Mouse (Mus musculus) hindbrain, postnatal 0 days (tissue): ENCODE data around the gene Ush2a. TPM values are rescaled to one million over a fixed set of nuclear protein-coding genes. Genes with fewer than 3 reads are reported as not detected.

Source experiments
- ATAC-seq: fragments of 200-750 bp; cut with Nextera tagmentation; 2 replicates; pipeline ENCODE4 v1.8.0; 2017; ENCODE audit warnings: mild to moderate bottlenecking, moderate TSS enrichment, moderate library complexity
- DNase-seq: peaks from one replicate; pipeline ENCODE4 v3.0.0-alpha.2; 2015; ENCODE audit warnings: low spot score
- H3K27ac ChIP-seq: fragments of 300-500 bp; sonication (generic); 2 replicates; pipeline ENCODE4 v1.5.1; 2014; ENCODE audit warnings: mild to moderate bottlenecking
- H3K27me3 ChIP-seq: fragments of 300-500 bp; sonication (generic); 2 replicates; pipeline ENCODE4 v1.6.1; 2014; ENCODE audit warnings: low read length, mixed read lengths; ENCODE audit not compliant: insufficient read depth
- H3K36me3 ChIP-seq: fragments of 300-500 bp; sonication (generic); 2 replicates; pipeline ENCODE4 v1.6.1; 2014; ENCODE audit warnings: low read length, mixed read lengths; ENCODE audit not compliant: insufficient read depth
- H3K4me1 ChIP-seq: fragments of 300-500 bp; sonication (generic); 2 replicates; pipeline ENCODE4 v1.6.1; 2014; ENCODE audit warnings: antibody characterized with exemption, low read length, mixed read lengths; ENCODE audit not compliant: insufficient read depth
- H3K4me2 ChIP-seq: fragments of 300-500 bp; sonication (generic); 2 replicates; pipeline ENCODE4 v1.6.1; 2014; ENCODE audit warnings: low read depth, mild to moderate bottlenecking, low read length, moderate library complexity, mixed read lengths
- H3K4me3 ChIP-seq: fragments of 300-500 bp; sonication (generic); 2 replicates; pipeline ENCODE4 v1.5.1; 2014; ENCODE audit warnings: low read length
- H3K9ac ChIP-seq: fragments of 300-500 bp; sonication (generic); replicated peaks from 2 replicates; pipeline ENCODE4 v1.6.1; 2014; ENCODE audit warnings: mild to moderate bottlenecking, low read length, moderate library complexity, mixed read lengths
- H3K9me3 ChIP-seq: fragments of 300-500 bp; sonication (generic); 2 replicates; pipeline ENCODE4 v1.6.1; 2016; ENCODE audit warnings: low read length, mixed read lengths
- CTCF ChIP-seq: IDR thresholded peaks from 2 replicates; pipeline ENCODE4 v1.5.1; 2016; ENCODE audit warnings: antibody characterized with exemption, control low read depth, low read depth
- WGBS: fragments of 180-500 bp; shearing (Covaris S2); extraction: QIAGEN DNeasy Blood & Tissue Kit; methylation state at CpG from one replicate; pipeline ENCODE4 v1.1.7; 2014; 5-methylcytosine and 5-hydroxymethylcytosine counted together
- polyA plus RNA-seq: library from polyadenylated mRNA; unstranded; fragments of >200 nt; fragmentation: Nextera tagmentation; extraction: Ambion mirVana; gene quantifications from 2 replicates; pipeline ENCODE4 v1.2.1, GENCODE M21; 2015
- total RNA-seq: library from RNA; depleted of rRNA; stranded (reverse); fragments of >200 nt; gene quantifications from 2 replicates; pipeline ENCODE4 v1.2.3, GENCODE M21; 2014

Gene Ush2a
- total and polyA plus RNA-seq, 2 experiments from 2014 or later = 0.44 to 1.5 TPM

DNA sequence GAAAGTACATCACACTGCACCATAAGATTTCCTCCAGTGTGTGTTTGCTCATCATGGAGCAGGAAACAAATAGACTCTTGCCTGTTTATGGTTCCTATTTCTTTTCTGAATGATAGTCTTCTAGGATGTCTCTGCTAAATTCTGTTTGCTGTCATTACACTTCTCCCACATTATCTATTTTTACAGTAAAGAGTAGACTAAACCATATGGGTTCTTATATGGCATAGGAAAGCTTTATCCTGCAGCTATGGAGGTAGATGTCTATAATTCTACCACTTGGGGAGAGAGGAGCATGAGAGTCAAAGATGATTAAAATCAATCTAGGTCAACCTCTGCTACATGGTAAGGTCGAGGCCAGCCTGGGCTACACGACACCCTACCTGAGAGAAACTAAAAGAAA is 158.7 kb downstream of the Ush2a start:
- Histone ChIP-seq H3K9ac (no peak overlapping the region), H3K36me3 (no peaks in the 10 kb centered on the region), H3K9me3 (no peaks in the 10 kb centered on the region), H3K27me3 (no peaks in the 10 kb centered on the region), H3K4me2 (no peak overlapping the region), H3K27ac (no peak overlapping the region), H3K4me1 (no peaks in the 10 kb centered on the region), H3K4me3 (no peak overlapping the region)
- WGBS = 86% methylated on average over 2 of the region's 2 CpGs
- ATAC-seq (no peak), DNase-seq (no peak)
- no peak for TF ChIP-seq CTCF

- no peaks in the 10 kb centered on the region for H3K36me3 ChIP-seq
- no peak overlapping the region for H3K27ac ChIP-seq
- ATAC-seq (no peak), DNase-seq (no peak)
- no peak overlapping the region for H3K4me3 ChIP-seq
- no peaks in the 10 kb centered on the region for H3K27me3 ChIP-seq
- no peak for TF ChIP-seq CTCF
- H3K4me1 ChIP-seq = no peaks in the 10 kb centered on the region
- H3K9me3 ChIP-seq = no peaks in the 10 kb centered on the region
- 72% methylated on average over 6 of the region's 6 CpGs for WGBS
- H3K9ac ChIP-seq = no peak overlapping the region
- no peak overlapping the region for H3K4me2 ChIP-seq
Observed at GRCm38 (mm10) chr1:188428172-188428571, 166.3 kb downstream of the Ush2a start.

GRCm38 (mm10) chr1:188430689-188431088 is 168.9 kb downstream of the Ush2a start:
- no peak for TF ChIP-seq CTCF
- Histone ChIP-seq H3K4me3 (no peak overlapping the region), H3K27ac (no peak overlapping the region), H3K9ac (no peak overlapping the region), H3K36me3 (no peaks in the 10 kb centered on the region), H3K9me3 (no peaks in the 10 kb centered on the region), H3K4me1 (no peaks in the 10 kb centered on the region), H3K4me2 (no peak overlapping the region), H3K27me3 (no peaks in the 10 kb centered on the region)
- ATAC-seq (no peak), DNase-seq (peak; percentile 33)
- WGBS = 52% methylated on average over 3 of the region's 3 CpGs

DNA sequence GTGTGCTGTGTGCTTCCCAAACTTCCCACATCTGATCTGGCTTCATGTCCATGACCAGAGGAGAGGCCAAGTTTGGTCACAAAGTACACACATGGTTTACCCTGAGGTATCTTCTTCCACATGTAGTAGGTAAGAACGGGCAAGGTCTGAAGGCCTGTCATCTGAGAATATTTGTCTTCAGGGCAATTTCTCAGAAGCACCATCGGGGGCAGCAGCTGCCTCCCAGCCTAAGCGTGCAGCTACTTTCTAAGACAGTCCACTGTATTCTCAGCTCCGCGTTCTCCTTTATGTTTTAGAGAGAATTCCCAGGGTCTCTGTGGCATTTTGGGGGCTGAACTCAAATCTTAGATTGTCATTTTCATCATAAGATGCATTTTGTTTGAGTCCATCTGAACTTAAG is 186.1 kb downstream of the Ush2a start:
- H3K9ac ChIP-seq = no peak overlapping the region
- no peaks in the 10 kb centered on the region for H3K9me3 ChIP-seq
- peak; percentile 35; the same call in 1 of the 2 replicates for TF ChIP-seq CTCF
- H3K27ac ChIP-seq = no peak overlapping the region
- no peaks in the 10 kb centered on the region for H3K4me1 ChIP-seq
- no peaks in the 10 kb centered on the region for H3K27me3 ChIP-seq
- no peaks in the 10 kb centered on the region for H3K36me3 ChIP-seq
- DNase-seq (no peak), ATAC-seq (no peak)
- no peak overlapping the region for H3K4me3 ChIP-seq
- no peak overlapping the region for H3K4me2 ChIP-seq
- WGBS = 74% methylated on average over 5 of the region's 5 CpGs

GRCm38 (mm10) chr1:188456466-188457175 is 194.8 kb downstream of the Ush2a start:
- Histone ChIP-seq H3K4me1 (no peaks in the 10 kb centered on the region), H3K9me3 (no peaks in the 10 kb centered on the region), H3K36me3 (no peaks in the 10 kb centered on the region), H3K4me3 (no peak overlapping the region), H3K4me2 (peak overlapping the region; percentile 14), H3K27me3 (no peaks in the 10 kb centered on the region), H3K27ac (no peak overlapping the region), H3K9ac (no peak overlapping the region)
- DNase-seq (peak; percentile 15), ATAC-seq (no peak)
- 40% methylated on average over 13 of the region's 13 CpGs for WGBS
- TF ChIP-seq CTCF = no peak

- no peak overlapping the region for H3K4me3 ChIP-seq
- no peak overlapping the region for H3K27ac ChIP-seq
- 39% methylated on average over 13 of the region's 13 CpGs for WGBS
- H3K9ac ChIP-seq = no peak overlapping the region
- no peaks in the 10 kb centered on the region for H3K9me3 ChIP-seq
- DNase-seq = peak; percentile 57
- no peaks in the 10 kb centered on the region for H3K27me3 ChIP-seq
- no peak for ATAC-seq
- H3K4me1 ChIP-seq = no peaks in the 10 kb centered on the region
- no peak for TF ChIP-seq CTCF
- no peaks in the 10 kb centered on the region for H3K36me3 ChIP-seq
- peak overlapping the region; percentile 14 for H3K4me2 ChIP-seq
Observed at GRCm38 (mm10) chr1:188457221-188458008, 195.6 kb downstream of the Ush2a start.

DNA sequence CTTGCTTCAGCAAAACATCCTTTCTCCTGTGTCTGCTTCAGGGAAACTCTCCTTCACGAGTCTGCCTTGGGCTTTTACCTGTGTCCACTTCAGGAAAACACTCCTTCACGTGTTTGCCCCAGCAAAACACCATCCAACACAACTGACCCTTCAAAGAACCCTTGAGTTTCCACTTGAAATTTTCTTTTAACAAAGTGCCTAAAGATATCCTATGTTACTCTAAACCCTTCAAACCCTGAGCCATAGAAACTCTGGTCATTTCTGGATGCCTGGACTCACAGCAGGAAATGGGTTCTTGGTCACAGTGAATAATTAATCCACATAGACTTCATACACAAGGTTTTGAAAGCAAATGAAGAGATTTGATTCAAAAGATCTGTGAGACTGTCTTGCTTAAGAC is 199.4 kb downstream of the Ush2a start:
- H3K4me1 ChIP-seq = no peaks in the 10 kb centered on the region
- H3K4me3 ChIP-seq = no peak overlapping the region
- no peak overlapping the region for H3K27ac ChIP-seq
- ATAC-seq (no peak), DNase-seq (no peak)
- no peak overlapping the region for H3K4me2 ChIP-seq
- H3K9ac ChIP-seq = no peak overlapping the region
- no peaks in the 10 kb centered on the region for H3K9me3 ChIP-seq
- no peaks in the 10 kb centered on the region for H3K36me3 ChIP-seq
- no peaks in the 10 kb centered on the region for H3K27me3 ChIP-seq
- WGBS = 85% methylated on average over 2 of the region's 2 CpGs
- no peak for TF ChIP-seq CTCF
